Mouse (Mus musculus): ENCODE measurements around the gene Tmem184b.

The Tmem184b gene

DNA sequence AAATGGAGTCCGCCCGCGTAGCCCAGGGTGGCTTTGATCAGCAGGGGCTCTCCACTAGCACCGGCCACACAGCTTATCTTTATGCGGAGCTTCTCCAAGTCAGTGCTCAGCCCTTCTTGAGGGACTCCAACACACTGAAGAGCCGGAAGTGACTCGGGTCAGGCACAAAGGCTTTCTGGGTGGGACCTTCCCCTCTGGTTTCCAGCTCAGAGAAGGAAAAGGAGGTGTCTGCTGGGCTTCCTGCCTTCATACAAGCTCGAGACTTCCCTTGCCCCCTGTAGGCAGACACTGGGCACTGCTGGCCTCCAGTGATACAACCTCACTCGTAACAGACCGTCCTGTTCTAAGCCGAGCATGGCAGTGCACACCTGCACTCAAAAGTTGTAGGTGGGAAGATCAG, 6.6 kb downstream of the Tmem184b start:
- peak; percentile 34 for DNase-seq

DNA sequence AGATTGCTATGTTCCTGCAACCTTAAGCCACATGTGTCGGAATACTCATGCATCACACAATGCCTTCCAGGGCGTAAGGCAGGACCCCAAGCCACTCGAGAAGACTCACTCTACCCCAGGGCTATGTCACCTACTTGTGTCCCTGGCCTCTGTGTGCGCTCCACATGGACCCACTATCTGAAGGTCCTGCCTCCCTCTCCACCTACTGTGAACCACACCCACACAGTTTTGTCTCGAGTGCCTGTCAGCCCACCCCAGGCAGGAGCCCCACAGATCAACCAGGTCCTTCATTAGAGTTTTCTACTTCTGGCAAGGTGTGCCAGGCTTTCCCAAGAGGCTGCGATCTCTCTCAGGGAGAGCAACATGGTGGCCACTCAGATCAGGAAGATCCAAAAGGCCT, 8.1 kb downstream of the Tmem184b start:
- no peak for DNase-seq

DNA sequence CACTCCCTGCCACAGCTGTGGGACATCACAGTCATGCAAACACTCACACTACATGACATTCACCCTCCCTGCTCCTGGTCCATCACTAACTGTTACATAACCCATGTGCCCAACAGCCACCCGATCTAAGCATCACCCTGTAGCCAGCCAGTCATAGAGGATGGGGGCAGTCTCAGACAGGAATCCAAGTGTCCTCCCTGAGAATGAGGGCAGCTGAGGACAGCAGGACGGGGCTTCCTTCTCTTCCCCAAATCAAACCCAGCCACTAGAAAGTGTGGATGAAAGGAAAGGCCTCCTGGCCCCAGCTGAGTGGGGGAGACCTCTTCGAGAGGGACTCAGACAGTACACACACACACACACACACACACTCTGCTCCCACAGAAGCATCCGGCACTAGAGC, 8.5 kb downstream of the Tmem184b start:
- DNase-seq, result no peak

DNA sequence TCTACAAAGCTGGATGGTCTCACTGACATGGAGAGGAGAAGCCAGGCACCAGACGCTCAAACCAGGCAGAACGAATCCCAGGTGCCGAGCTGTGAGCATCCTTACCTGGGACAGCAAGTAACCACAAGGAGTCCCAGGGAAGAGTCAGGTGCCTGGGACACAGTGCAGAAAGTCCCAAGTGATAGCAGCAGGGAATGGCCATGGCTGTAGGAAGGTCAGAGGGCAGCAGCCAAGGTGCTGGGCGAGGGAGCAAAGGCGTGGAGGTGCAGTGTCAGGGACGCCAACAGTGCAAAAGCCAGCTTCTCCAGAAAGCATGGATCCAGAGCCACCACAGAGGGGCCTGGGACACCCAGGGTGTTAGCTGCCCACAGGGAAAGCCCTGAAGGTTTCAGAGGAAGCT, 10.3 kb downstream of the Tmem184b start:
- no peak for DNase-seq

DNA sequence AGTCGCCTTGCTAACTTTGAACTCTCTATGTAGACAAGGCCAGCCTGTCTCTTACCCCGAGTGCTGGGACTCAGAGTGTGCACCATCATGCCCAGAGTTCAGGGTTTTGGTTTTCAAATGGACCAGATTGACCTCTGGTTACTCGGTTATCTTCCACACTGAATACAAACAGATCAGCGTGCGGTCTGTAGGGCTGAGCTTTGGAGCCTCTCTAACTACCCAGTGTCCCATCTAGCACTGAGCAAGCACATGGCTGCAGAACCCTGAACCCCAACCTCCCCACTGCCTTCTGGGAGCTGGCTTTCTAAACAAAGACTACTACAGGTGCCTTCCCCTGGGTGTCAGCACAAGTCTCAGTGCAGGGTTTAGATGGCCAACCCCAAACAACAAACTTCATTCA, 10.8 kb downstream of the Tmem184b start:
- no peak for DNase-seq

DNA sequence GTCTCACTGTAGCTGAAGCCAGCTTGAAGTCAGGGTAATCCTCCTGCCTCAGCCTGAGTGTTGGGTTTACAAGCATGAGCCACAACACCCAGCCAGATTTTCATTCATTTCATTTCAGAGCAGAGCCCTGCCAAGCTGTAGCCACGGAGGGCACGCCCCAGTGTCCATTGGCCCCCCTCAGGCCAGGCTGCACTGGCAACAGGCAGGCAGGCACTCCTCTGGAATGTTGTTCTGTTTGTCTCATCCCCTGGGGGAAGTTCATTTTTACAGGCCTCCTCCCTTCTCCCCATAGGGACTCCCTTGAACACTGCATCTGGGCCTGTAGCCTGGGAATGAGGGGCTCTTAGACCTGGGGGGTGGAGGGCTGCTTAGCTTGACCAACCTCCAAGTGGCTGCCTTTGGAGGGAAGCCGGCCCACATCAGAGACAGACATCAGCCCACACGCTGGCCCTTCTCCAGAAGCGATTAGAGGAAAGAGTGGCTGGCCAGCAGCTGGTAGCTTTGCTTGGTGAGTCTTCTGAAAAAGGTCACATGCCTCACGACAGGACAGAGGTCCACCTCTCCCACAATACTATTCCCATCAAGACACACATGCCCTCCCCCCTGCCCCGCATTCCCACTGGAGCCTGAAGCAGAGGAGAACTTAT, 11.8 kb downstream of the Tmem184b start:
- DNase-seq, result peak; percentile 53

DNA sequence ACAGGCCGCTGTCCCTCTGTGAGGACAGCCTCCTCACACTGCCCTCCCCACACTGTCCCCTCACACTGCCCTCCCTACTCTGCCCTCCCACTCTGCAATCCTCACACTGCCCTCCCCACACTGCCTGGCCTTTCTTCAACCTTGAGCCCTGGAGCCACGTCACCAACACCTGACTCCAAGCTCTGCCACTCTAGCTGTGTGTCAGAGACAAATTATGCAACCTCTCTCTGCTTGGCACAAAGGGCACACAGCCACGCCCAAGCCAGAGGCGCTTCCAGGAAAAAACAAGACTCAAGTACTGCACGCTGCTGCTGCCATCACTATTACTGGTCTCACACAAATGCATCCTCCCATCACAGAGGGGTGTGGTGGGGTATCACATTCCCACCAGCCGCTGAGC, 12.9 kb downstream of the Tmem184b start:
- DNase-seq, result no peak

DNA sequence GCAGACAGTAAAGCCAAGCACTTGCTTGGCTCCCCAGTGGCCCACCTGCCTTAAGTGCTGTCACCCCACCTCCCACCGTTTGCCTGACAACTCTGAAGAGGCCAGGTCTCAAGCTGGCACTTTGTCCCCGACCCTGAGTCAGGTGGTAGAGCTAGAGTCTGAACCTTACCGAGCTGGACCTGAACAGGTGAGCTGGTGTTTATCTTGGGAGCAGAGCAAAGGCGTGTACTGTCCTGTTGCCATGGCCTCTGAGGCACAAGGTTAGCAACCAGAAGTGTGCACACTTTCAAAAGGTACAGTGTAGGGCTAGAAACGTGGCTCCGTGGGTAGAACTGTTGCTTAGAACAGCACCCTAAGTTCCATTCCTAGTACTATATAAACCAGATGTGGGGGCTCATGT, 15.2 kb downstream of the Tmem184b start:
- DNase-seq, result no peak

DNA sequence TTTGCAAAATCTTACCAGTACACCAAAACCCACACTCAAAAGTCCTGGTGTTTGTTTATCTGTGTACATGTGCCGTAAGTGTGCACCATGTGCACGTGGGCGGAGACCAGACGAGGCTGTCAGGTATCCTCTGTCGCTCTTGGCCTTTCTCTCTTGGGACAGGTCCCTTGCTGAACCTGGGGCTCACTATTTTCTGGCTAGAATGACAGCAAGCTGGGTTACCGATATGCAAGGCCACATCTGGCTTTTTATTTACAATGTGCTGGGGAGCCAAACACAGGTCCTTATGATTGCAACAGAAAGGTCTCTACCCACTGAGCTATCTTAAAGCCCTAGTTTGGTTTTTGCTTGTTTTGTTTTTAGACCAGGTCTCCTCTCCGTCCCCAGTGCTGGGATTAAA, 15.8 kb downstream of the Tmem184b start:
- no peak for DNase-seq

DNA sequence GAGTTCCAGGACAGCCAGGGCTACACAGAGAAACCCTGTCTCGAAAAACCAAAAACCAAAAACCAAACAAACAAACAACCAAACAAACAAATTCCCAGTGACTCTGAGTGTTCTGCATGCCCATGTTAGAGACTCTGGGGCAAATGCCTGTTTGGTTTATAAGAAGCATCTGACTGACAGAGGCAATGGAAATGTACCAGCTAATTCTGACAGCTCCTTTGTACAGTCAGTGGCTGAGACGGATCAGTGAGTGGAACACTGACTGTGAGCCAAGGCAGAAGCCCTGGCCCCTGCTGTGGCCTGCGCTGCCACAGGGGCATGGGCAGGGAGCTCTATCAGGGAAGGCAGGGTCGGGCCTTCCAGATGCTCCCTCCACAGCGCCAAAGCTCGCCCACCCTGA, 16.3 kb downstream of the Tmem184b start:
- no peak for DNase-seq

DNA sequence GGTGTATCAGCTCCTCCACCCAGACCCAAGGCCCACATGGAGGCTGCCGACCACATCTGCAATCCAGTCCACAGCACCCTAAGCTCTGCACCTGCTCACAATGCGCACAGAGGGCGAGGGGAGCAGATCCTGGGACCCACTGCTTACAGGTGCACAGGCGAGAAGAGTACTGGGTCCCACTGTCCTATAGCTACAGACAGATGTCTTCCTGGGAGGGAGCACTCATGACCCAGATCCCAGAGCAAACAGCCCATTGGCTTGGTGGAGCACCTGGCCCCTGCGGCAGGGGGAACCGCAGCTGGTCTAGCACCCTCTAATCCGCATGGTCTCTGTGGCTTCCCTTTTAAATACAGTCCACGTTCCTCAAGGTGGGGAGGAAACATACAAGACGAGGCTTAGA, 21.7 kb downstream of the Tmem184b start:
- no peak for DNase-seq

DNA sequence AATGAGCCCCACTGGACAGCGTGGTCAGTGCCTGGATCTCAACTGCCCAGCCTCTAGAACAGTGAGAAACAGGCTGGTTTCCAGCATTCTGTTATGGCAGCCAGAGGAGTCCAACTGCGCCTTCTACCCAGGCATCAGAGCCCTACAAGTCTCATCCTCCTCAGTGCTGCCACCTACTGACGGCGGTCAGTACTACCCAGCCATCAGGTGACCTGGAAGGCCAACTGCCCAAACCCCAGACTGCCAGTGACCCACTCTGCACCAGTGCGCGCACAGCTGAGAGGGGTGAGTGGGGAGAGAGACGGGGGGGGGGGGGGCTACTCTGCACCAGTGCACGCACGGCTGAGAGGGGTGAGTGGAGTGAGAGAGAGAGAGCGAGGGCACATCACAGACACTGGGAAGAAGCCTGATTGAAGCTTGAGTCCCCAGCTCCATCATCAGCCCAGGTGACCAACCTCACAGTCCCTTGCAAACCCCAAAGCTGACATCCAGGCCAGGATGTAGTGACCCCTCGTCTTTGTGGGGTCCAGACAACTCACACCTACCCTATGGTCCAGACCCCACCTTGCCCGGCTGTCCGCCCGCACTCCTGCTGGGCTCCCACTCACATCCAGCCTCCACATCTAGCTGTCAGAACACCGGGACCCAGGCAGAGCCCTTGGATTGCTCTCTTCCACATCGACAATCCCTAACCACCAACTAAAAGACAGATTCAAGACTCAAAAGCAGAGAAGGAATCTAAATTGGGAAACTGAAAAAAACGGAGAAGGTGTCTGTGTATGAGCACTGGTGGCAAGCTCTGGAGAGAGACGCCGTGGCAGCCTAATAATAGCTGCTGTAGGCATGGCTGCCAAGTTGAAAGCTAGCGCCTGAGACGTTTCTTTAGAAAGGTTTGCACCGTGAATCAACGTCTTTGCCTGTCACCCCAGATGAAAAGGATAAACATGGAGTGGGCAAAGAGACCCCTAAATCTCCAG, 22.6 kb downstream of the Tmem184b start:
- DNase-seq, result peak; percentile 67

DNA sequence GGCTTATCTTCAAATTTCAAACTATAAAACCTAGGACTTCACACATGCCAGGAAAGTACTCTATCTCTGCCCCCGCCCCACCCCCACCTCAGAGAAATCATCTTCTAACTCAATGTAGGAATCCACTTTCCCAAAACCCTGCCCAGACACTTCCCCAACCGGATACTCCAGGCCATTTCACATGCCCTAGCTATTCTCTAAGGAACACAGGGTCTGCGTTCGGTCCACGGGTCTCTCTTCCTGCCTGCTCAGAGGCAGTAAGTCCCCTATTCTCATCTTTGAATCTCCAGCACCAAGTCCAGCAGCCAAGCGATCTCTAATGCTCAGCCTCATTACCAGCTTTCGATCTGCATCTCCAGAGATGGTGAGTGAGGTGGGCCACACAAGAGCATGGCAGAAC, 23.7 kb downstream of the Tmem184b start:
- DNase-seq, result no peak

DNA sequence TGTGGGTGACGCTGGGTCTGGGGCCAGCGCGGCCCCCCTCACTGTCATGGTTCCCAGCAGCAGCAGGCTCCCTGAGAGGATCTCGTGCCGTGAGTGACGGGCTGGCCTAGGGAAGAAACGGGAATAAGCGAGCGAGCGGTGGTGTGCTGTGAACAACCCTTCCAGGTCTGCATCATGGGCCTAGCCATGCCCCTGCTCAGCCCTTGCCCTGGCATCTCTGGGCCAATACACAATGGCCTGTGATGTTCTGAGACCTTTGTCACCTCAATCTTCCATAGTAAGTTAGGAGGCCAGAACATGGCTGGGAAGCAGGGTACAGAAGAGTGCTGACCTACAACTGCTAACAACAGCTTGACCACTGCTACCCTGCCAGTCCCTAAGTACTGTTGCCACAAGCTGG, 24.8 kb downstream of the Tmem184b start:
- no peak for DNase-seq

DNA sequence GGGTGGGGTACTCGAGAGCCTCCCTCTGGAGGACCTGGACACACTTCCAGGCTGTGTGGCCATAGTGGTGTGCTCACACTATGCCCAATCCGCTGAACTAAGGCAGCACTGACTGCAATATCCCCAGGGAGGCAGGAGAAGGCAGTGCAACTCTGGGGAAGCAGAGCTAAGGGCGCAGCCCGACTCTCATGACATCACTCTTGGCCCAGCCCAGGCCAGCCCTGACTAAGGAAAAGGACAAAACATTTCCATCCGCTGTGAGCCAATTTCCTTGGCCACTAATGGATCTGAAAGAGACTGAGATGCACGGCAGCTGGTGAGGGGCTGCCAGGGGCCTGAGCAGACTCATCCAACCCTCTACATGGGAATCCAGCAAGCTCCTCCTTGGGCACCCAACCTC, 25.7 kb downstream of the Tmem184b start:
- DNase-seq, result peak; percentile 74

DNA sequence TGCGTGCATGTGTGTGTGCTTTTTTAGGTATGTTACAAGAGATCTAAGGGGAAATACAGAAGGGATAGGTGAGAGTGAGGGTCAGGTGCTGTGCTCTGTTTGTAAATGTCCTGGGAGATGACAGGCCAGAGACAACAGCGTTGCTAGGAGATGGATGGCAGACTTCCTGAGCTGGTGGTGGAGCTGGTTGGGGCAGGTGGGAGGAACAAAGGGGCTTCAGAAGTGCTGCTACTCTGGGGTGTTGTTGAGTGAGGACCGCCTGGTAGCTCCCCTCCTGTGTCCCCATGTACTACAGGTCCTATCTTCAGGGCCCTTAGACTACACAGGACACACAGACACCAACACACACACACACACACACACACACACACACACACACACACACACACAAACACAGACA, 28.6 kb downstream of the Tmem184b start:
- DNase-seq, result no peak

DNA sequence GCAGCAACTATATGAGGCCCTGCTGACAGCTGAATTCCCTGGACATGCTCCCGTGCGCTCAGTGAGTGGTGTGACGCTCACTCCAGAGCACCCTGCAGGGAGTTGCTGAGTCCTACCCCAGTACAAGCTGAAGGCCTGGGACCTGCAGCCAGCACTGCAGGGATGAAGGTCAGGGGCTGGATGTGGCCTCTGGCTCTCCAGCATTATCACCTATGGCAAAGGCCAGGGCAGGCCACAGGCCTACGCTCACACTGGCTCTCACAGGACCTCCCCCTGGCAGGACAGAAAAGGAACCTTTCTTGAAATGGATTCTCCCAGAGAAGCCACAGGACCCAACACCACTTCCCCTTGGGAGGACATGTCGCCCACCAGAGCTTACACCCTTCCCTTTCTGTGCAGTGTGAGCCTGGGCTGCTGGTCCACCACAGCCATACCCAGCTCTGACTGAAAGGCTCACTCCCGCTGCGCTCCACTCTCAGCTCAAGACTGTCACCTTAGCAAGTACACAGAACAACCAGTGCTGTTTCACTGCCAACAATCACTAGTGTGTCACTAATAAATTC, 33.0 kb downstream of the Tmem184b start:
- DNase-seq, result no peak

DNA sequence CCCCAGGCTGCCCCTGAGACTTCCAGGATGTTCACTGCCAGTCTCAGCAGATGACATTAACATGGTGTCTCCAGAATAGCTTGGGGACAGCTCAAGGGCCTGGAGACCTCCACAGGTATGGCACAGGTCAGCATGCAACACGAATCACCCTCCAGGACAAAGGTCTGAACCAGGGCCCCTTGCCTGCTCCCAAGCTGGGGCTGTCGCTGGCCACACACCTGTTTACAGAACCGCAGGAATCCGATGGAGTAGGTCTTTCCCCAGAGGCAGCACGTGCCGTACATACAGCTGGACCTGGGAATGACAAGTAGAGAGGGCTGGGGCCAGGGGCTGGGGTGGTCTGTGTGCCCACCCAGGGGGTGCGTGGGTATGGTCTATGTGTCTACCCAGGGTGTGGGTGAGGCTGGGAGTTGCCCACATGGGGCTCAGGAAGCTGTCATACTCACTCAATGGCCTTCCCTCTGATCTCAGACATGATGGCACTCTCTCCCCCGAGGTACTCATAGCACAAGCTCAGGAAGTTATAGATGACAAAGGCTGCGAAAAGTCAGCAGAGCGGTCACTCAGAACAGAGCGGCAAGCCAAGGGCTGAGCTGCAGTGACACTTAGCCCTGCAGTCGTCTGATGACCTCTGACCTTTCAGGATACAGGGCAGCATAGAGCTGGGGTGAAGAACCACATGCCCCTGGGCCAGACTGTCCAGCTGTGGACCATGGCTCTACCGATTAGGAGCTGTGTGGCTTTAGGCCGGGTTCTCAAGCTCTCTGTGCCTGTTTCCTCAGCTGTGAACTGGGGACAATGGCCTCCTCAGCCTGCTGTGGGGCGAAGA, 33.7 kb downstream of the Tmem184b start:
- DNase-seq, result no peak

DNA sequence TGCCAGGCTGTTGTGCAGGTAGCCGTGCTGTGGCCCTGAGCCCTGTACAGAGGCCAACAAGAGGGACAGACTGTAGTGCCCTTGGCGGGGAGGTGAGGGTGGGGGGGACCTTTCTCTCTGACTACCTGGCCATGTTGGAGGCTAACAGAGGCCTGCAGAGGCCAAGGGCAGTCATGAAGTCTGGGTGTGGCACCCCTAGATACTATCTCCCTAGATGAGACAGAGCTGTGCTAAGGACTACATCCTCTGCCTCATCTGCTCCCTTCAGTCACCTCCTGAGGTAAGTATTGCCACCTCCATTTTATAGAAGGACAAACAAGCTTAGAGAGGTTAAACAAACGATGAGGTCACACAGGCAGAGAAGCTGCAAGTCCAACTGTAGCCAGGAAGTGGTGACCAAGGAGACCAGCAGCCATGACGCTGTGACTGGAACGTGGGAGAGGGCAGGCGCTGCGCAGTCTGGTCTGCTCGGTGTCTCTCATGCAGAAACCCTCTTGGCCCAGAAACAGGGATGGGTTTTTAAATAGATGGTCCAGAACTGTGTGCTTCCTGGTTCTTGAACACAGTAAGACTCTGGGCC, 34.4 kb downstream of the Tmem184b start:
- no peak for DNase-seq

DNA sequence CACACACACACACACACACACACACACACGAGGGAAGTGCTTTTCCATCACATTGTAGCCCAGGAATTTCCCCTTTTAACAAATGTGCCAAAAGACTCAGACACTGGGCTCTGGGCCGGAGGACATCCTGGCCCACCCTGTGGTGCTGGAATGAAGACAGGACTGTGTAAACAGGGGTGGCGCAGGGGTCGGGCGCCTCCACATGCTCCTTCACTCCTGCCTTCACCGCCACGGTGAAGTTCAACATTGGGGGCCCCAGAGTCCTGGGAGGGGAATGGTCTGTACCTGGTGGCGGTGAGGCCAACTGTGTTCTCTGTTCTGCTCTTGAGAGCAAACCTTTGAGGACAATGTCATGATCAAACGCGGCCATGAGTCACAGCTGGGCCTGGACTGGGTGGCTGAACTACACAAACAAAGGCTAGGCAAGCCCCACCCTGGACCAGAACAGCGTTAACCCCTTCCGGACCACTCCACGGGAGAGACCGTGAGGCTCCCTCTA, 35.0 kb downstream of the Tmem184b start:
- no peak for DNase-seq

DNA sequence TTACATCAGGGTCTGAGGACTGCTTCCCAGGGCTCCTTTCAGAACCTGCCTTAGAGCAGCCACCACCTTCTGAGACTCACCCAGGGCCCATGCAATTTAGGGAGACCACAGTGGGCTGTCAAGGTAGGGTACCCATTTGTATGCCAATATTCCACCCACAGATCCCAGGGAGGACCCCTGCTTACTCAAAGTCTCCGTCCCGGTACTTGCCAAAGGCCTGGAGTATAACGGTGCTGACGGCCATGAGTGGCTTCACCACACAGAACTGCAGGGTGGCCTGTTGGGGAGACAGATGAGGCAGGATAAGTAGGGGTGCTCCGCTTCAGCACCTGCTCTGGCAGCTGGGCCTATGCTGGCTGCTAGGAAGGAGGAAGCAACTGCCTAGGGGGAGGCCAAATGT, 37.0 kb downstream of the Tmem184b start:
- no peak for DNase-seq

DNA sequence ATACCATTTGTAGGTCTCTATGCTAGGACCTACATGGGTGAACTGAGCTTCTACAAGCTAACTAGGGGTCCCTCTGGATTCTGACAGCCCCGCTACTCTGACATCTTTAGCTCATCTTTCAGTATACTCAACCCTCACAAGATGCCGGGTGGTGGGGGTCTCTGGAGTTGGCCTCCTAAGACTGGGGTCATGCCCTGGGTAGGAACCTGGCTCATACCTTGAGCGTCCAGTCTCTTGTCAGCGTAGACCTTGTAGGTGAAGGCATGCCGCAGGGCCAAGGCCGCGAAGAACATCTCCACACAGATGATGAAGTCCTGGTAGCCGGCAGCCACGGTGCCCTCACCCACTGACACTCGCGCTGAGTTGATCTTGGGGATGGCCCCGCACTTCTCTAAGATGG, 38.3 kb downstream of the Tmem184b start:
- DNase-seq, result no peak

DNA sequence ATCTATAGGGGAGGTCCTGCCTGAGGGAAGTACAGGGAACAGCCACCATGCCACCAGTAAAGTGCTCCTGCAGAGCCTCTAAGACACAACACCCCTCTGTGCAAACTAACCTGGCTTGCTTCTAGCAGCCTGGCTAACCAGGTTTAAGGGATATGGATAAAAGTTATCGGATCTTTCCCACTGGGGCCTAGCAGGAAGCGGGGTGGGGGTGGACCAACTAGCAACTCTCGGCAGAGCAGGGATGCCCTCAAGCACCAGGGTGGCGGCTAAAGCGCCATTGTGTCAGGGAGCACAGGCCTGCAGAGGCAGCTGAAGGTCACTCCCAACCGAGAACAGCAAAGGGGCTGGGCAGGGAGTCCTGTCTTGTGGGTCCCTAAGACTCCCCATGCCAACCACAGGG, 39.2 kb downstream of the Tmem184b start:
- DNase-seq, result no peak
